Mouse (Mus musculus) c-Kit-positive CD71-positive TER-119-positive erythroid progenitor cells, embryonic 14.5 days (primary cell): ENCODE results near the gene Ccl4.

Source experiments
- DNase-seq: peaks from one replicate; pipeline ENCODE4 v3.0.0-alpha.2; 2013; ENCODE audit warnings: low spot score

The Ccl4 gene

GRCm38 (mm10) chr11:83675665-83676064, 13.3 kb downstream of the Ccl4 start:
- no peak for DNase-seq

DNA sequence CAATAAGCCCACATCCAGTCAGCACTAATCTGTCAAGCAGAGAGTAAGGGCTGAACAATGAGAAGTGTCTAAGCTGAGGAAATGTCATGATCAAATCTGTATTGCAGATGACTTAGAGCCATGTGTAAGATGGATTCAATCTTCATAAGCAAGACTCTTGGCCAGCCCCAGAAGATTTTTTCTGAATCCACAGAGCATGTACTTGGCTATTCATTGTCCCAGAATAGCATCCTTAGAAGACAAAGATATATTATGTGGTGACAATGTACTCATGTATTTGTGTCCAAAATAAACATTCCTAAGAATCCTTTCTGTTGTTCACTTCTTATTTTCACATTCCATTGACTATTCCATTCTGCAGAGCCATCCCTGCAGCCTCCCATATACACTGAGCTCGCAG, 27.5 kb downstream of the Ccl4 start:
- DNase-seq: no peak

- DNase-seq: no peak
Measured at GRCm38 (mm10) chr11:83692008-83692407, 29.6 kb downstream of the Ccl4 start.

DNA sequence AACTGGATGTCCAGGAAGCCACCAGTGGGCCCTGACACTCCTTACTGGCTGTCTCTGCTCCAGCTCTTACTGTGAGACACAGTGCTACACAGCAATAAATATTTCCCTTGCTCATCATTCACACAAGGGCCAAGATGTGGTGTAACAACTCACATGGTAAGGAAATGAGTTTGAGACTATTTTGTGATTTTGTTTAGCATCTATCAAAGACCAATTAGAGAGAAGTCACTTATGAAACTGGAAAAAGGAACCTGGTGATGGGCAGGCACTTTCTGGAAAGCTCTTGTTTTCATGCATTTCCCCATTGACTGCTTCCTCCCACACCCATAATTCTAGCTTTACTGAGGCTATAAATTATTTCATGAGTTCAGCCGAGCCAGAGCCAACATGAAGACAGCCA, 41.3 kb downstream of the Ccl4 start, which contains the start of gene Wfdc17:
Wfdc17 (plus strand) TSS at position 287 of the 400 bp plus-strand sequence.
- no peak for DNase-seq

DNA sequence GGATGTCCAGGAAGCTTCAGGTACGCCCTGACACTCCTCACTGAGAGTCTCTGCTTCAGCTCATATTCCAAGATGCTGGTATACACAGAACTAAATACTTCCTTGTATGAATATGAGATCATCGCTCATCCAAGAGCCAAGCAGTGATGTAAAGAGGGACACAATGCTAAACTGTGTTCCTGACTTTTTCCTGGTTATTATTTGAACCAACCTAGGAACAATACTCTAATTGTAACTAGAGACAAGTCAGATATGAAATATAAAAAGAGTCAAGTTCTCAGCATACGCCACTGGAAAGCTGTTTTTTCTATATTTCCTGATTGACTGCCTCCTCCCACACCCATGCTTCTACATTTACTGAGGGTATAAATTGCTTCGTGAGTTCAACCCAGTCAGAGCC, 46.3 kb downstream of the Ccl4 start, which contains the start of gene Wfdc18:
Wfdc18 (plus strand) TSS at position 301 of the 400 bp plus-strand sequence.
- no peak for DNase-seq

DNA sequence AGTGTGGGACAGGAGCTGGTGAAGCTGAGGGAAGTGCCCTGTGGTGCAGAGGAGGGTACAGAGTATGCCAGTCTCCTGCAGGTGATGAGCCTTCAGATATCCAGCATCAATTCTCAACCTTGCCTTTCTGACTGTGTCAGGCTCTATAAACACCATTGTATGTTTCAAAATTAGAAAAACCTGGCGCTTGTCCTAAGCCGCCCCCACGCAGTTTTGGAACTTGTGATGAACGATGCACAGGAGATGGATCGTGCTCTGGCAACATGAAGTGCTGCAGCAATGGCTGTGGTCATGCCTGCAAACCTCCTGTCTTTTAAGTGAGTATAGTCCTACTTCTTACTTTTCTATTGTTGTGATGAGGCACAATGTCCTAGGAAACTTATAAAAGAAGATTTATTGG, 47.3 kb downstream of the Ccl4 start:
- DNase-seq: no peak

- DNase-seq: no peak
Measured at GRCm38 (mm10) chr11:83712671-83713070, 50.3 kb downstream of the Ccl4 start.

DNA sequence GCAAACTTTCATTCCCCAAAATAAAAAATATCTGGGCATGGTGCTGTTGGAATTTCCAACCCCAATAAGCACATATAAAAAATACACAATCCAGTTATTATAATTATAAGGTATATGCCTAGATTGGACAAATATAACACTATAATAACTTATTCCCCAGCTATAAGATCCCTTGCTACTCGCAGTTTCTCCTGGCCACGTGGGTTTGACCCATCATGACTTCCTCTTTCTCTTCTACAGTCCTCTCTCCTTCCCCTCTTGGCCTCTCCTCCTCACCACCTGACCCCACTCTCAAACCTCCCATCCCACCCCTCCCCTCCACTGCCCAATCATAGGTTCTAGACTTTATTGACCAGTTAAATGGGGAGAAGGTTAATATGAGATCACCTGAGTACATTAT, 51.5 kb downstream of the Ccl4 start:
- no peak for DNase-seq
